Mouse (Mus musculus): Measurements from ENCODE around the gene Ppt2.

Gene Ppt2

DNA sequence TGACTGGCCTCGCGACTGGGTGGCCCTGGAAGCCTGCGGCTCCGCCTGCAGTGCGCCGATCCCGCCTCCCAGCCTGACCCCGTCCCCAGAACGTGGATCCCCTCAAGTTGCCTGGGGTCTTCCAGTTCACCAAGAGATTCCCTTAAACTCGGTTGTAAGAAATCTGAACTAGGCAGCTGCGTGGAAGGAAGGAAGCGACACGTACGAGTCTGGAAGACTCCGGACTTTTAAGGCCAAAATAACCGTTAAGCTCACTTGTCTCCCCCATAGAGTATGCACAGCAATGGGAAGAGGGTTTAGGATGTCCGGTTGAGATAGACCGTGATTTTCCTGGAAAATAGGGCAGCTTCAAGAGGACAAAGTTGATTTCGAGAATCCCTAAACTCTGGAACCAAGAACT, 40.5 kb downstream of the Ppt2 start:
- no peak for DNase-seq (ENCODE audit: low spot score in 2 of 2)

DNA sequence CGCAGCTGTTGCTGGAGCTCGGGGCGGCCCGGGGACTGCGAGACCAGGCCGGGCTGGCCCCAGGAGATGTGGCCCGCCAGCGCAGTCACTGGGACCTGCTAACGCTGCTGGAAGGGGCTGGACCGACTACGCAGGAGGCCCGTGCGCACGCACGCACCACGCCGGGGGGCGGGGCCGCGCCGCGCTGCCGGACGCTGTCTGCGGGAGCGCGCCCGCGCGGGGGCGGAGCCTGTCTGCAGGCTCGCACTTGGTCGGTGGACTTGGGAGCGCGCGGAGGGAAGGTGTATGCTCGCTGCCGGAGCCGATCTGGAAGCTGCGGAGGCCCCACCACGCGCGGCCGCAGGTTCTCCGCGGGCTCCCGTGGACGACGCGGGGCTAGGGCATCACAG, 40.9 kb downstream of the Ppt2 start:
- DNase-seq (ENCODE audit: low spot score in 2 of 2): peak; percentile 97 to 98

DNA sequence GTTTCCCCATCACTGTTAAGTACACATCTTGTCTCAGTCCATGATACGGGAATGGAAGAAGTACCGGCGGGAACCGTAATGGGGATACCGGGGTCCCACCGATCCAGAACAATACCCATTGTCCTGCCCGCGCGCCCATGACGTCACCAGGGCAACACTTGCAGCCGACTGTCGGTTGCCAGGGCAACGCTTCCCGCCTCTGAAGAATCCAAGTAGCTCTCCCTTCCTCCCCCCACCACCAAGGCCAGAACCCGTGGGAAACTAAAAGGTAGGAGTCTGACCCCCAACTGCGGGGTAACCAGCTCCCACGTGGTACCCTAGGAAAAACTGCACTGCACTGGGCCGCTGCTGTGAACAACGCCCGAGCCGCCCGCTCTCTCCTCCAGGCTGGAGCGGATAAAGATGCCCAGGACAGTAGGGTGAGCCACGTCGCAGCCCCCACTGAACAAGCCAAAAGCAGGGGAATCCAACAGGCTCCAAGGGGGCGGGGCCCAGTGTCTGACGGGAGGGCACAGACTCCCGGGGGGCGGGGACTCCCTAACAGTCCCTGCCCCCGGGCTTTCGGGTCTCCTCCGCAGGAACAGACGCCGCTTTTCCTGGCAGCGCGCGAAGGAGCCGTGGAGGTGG, 41.4 kb downstream of the Ppt2 start:
- peak; percentile 94 to 96 for DNase-seq (ENCODE audit: low spot score in 2 of 2)

DNA sequence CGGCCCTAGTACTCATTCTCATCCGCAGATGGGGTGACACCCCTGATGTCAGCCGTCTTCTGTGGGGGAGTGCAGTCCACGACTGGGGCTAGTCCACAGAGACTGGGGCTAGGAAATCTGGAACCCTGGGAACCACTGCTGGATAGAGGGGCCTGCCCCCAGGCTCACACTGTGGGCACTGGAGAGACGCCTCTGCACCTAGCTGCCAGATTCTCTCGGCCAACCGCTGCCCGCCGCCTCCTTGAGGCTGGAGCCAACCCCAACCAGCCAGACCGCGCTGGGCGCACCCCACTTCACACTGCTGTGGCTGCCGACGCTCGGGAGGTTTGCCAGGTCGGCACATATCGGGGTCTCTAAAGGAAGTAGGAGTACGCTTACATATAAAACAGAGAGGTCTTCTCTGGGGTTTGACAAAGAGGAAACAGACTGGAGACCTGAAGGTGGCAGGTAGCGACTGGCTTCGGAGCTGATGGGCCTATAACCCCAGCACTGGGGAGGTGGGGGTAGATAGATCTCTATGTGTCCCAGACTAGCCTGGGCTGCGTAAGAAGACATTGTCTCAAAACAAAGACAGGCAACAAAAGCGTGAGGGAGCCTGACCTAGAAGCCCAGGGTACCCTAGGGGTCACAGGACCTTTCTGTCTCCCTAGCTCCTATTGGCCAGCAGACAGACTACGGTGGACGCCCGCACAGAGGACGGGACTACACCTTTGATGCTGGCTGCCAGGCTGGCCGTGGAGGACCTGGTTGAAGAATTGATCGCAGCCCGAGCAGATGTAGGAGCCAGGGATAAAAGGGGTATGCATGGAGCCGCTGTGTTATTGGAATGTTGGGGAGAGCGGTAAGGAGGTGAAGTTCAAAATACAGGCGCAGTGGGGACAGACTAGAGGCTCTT, 42.2 kb downstream of the Ppt2 start:
- DNase-seq (ENCODE audit: low spot score in 2 of 2): peak; percentile 67 to 69

DNA sequence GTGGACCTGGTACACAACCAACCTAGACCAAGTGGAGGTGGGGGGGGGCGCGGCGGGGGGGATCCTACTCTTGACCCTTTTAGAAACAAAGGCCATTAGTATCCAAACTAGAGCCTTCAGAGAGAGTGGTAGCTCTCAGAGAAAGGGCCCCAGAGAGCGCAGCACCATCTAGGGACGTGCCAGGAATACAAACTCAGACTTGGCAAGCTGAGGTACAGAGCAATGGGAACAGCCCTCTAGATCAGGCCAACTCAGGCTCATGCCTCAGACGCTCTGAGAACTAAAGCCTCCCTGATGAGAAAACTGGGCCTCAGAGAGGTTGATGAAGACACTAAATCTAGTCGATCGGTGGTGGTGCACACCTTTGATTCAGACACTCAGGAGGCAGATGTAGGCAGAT, 43.2 kb downstream of the Ppt2 start:
- peak in 1 of 2 experiments; percentile 70 for DNase-seq (ENCODE audit: low spot score in 2 of 2)

DNA sequence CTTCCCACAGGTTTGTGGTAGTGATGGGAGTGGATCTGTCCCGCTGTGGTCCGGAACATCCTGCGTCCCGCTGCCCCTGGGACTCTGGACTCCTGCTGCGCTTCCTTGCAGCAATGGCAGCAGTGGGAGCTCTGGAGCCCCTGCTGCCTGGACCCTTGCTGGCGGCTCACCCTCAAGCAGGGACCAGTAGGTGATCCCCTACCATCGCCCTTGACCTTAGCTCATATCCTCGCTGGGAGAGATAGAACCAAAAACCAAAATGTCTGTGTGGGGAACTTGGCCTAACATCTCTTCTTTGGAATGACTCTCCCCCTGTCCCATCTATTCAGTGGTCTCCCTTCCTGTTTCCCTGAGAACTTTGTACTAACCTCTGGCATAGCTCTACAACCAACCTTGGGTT, 44.5 kb downstream of the Ppt2 start:
- no peak for DNase-seq (ENCODE audit: low spot score in 2 of 2)

DNA sequence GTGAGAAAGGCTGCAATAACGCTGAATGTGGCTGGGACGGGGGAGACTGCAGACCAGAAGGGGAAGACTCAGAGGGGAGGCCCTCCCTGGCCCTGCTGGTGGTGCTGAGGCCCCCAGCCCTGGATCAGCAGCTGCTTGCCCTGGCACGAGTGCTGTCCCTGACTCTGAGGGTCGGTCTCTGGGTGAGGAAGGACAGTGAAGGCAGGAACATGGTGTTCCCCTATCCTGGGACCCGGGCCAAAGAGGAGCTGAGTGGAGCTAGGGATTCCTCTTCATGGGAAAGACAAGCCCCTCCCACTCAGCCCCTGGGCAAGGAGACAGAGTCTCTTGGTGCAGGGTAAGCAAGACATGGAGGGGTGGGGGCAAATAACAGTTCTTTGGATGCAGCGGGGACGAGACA, 44.9 kb downstream of the Ppt2 start:
- DNase-seq (ENCODE audit: low spot score in 2 of 2): peak; percentile 34 to 44

DNA sequence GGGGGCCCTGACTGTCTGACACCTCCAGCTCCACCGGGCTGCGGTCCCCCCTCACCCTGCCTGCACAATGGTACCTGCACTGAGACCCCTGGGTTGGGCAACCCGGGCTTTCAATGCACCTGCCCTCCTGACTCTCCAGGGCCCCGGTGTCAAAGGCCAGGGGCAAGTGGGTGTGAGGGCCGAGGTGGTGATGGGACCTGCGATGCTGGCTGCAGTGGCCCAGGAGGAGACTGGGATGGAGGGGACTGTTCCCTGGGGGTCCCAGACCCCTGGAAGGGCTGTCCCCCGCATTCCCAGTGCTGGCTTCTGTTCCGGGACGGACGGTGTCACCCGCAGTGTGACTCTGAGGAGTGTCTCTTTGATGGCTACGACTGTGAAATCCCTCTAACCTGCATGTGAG, 45.8 kb downstream of the Ppt2 start:
- DNase-seq (ENCODE audit: low spot score in 2 of 2): peak in 1 of 2 experiments; percentile 25

DNA sequence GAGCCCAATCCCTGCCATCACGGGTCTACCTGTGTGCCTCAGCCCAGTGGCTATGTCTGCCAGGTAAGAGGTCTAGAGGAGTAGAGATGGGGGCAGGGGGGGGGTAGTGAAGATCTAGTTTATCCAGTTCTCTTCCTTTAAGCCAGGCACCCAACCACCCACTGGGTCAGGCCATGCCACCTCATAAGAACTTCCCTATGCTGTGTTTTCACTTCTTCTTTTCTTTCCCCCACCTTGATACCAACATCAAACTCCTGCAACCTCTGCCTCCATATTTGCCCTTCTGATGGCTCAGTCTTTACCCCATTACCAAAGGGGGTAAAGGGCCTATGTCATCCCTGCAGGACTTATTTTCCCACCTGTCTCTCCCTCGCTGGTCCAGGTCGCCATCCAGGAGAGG, 50.2 kb downstream of the Ppt2 start:
- no peak for DNase-seq (ENCODE audit: low spot score in 2 of 2)

DNA sequence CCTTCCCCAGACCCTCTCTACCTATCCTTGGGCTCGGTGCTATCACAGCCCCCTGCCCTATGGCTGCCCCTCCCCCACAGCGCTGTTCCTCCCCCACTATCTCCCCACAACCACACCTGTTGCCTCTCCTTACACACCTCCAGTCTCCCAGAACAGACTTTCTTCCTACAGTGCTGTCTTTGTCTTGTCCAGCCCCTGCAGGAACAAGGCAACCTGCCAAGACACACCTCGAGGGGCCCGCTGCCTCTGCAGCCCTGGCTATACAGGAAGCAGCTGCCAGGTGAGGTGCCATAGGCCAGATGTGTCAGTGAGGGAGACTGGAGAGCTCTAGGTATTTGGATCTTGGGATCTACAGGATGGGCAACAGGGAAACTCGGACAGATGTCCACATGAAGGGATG, 51.7 kb downstream of the Ppt2 start:
- no peak for DNase-seq (ENCODE audit: low spot score in 2 of 2)

DNA sequence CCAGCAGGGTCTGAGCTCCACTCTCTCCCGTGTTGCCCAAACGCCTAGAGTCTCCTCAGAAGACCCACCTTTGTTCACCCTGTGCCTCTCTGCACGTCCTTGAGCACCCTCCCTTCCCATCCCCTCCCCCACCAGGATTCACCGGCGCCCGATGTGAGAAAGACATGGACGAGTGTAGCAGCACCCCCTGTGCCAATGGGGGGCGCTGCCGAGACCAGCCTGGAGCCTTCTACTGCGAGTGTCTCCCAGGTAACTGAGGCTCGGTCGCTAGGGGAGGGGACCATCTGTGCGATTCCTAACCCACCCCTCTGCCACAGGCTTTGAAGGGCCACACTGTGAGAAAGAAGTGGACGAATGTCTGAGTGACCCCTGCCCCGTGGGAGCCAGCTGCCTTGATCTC, 55.9 kb downstream of the Ppt2 start:
- DNase-seq (ENCODE audit: low spot score in 2 of 2): no peak

DNA sequence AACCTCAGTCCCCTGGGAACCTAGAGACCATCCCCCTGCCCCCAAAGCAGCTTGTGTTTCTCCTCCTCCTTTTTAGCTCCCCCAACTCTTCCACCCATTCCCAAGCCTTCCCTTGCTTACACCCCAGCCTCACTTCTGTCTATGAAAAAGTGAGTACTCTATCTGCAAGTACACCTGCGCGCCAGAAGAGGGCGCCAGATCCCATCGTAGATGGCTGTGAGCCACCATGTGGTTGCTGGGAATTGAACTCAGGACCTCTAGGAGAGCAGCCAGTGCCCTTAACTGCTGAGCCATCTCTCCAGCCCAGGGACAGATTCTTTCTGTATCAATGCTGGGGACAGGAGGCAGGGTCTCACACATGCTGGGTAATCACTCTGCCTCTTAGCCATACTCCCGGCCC, 56.4 kb downstream of the Ppt2 start:
- no peak for DNase-seq (ENCODE audit: low spot score in 2 of 2)

DNA sequence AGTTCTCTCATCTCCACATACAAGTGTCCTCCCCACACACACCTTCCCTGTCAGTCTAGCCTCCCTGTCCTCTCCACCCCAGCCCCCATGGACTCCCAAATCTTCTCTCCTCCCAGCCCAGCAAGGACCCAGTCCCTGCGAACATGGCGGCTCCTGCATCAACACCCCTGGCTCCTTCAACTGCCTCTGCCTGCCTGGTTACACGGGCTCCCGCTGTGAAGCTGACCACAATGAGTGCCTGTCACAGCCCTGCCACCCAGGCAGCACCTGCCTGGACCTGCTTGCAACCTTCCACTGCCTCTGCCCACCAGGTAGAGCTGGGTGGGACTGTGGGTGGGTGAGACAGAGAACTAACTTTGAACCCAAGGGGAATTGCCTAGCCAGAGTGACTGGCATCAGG, 58.4 kb downstream of the Ppt2 start:
- no peak for DNase-seq (ENCODE audit: low spot score in 2 of 2)

DNA sequence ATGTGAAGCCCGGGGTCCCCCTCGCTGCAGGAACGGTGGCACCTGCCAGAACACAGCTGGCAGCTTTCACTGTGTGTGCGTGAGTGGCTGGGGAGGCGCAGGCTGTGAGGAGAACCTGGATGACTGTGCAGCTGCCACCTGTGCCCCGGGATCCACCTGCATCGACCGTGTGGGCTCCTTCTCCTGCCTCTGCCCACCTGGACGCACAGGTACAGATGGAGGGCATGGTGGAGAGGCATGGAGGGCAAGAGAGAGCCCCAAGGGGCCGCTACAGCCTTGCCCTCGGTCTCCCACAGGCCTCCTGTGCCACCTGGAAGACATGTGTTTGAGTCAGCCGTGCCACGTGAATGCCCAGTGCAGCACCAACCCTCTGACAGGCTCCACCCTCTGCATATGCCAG, 59.9 kb downstream of the Ppt2 start:
- peak in 1 of 2 experiments; percentile 19 for DNase-seq (ENCODE audit: low spot score in 2 of 2)

DNA sequence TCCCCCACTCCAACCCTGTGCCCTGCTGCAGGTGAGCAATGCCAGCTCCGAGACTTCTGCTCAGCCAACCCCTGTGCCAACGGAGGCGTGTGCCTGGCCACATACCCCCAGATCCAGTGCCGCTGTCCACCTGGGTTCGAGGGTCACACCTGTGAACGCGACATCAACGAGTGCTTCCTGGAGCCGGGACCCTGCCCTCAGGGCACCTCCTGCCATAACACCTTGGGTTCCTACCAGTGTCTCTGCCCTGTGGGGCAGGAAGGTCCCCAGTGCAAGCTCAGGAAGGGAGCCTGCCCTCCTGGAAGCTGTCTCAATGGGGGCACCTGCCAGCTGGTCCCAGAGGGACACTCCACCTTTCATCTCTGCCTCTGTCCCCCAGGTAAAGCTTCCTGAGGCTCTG, 61.0 kb downstream of the Ppt2 start:
- peak in 1 of 2 experiments; percentile 18 for DNase-seq (ENCODE audit: low spot score in 2 of 2)

Data from right cerebral cortex, postnatal 10 days (tissue).